Mouse (Mus musculus): Measurements from ENCODE around the gene Slc6a21.

DNA sequence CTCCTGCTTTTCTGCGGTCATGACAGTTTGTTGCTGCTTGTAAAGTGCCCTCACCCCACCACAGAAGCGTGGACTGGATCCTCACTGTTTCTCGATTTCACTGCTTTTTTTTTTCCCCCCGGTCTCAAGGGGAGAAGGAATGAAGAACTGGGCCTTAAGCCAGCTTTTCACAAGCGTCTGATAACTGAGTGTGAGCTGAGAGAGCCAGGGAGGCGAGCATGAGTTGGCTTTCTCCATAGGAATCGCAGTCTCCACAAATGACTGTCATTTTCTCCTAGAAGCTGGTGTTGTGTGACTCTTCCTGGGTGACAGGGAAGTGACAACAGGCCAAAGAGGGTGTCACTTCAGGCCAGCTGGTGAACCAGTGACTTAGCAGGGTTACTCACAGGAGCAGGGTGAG lies 15.0 kb upstream of the Slc6a21 start:
- no peak for TF ChIP-seq USF1 (IDR thresholded peaks at IDR 0.05; ENCODE audit: low read depth)
- TF ChIP-seq POLR2A (IDR thresholded peaks at IDR 0.05; ENCODE audit: insufficient read length, low read depth), result no peak
- TF ChIP-seq MAX (IDR thresholded peaks at IDR 0.05; ENCODE audit: low read depth), result no peak
- TF ChIP-seq MYOD1 (IDR thresholded peaks at IDR 0.05; ENCODE audit: control insufficient read depth in 1 of 3, insufficient read length in 2 of 3, low read depth in 2 of 3), result no peak
- TF ChIP-seq TCF12 (IDR thresholded peaks at IDR 0.05; ENCODE audit: insufficient read depth, poor library complexity, severe bottlenecking), result no peak
- TF ChIP-seq TCF3 (IDR thresholded peaks at IDR 0.05; ENCODE audit: insufficient read length, low read depth), result no peak
- no peak for TF ChIP-seq E2F4 (IDR thresholded peaks at IDR 0.05; ENCODE audit: insufficient read depth)
- TF ChIP-seq MYOG (IDR thresholded peaks at IDR 0.05; ENCODE audit: control insufficient read depth in 1 of 3, insufficient read depth in 1 of 3, insufficient read length in 2 of 3, low read depth in 2 of 3), result no peak
- TF ChIP-seq POLR2AphosphoS2 (IDR thresholded peaks at IDR 0.05; ENCODE audit: insufficient read length, low read depth), result no peak
